Mouse (Mus musculus) c-Kit-negative CD71-positive TER-119-positive erythroid progenitor cells, embryonic 14.5 days (primary cell): ENCODE measurements around the gene Gsto2.

Source experiments
- DNase-seq: peaks from one replicate; pipeline ENCODE4 v3.0.0-alpha.2; 2013; ENCODE audit warnings: low read depth, low spot score

The Gsto2 gene

GRCm38 (mm10) chr19:47857957-47858942, 7.1 kb upstream of the Gsto2 start:
- no peak for DNase-seq

- no peak for DNase-seq
Observed at GRCm38 (mm10) chr19:47859180-47859579, 6.2 kb upstream of the Gsto2 start.

- no peak for DNase-seq
Observed at GRCm38 (mm10) chr19:47862581-47862980, 2.8 kb upstream of the Gsto2 start.

- DNase-seq: no peak
Observed at GRCm38 (mm10) chr19:47864051-47864450, 1.3 kb upstream of the Gsto2 start.

GRCm38 (mm10) chr19:47864721-47865120, 613 bp upstream of the Gsto2 start:
- no peak for DNase-seq

- DNase-seq: no peak
Observed at GRCm38 (mm10) chr19:47867628-47868175, 2.4 kb downstream of the Gsto2 start.

GRCm38 (mm10) chr19:47868951-47869350, 3.6 kb downstream of the Gsto2 start:
- no peak for DNase-seq

GRCm38 (mm10) chr19:47869516-47869915, 4.2 kb downstream of the Gsto2 start:
- DNase-seq: no peak

- DNase-seq: no peak
Observed at GRCm38 (mm10) chr19:47870102-47870666, 4.8 kb downstream of the Gsto2 start.

GRCm38 (mm10) chr19:47871515-47871914, 6.2 kb downstream of the Gsto2 start:
- no peak for DNase-seq

GRCm38 (mm10) chr19:47876252-47876651, 10.9 kb downstream of the Gsto2 start:
- DNase-seq: no peak

- no peak for DNase-seq
Observed at GRCm38 (mm10) chr19:47881538-47881937, 16.2 kb downstream of the Gsto2 start.

GRCm38 (mm10) chr19:47882151-47882881, 17.0 kb downstream of the Gsto2 start:
- peak; percentile 66 for DNase-seq

- DNase-seq: no peak
Observed at GRCm38 (mm10) chr19:47882882-47883254, 17.5 kb downstream of the Gsto2 start.

GRCm38 (mm10) chr19:47884296-47885085, 19.2 kb downstream of the Gsto2 start:
- DNase-seq: no peak

- DNase-seq: no peak
Observed at GRCm38 (mm10) chr19:47885191-47885743, 19.9 kb downstream of the Gsto2 start.

GRCm38 (mm10) chr19:47885886-47886285, 20.6 kb downstream of the Gsto2 start:
- no peak for DNase-seq

- DNase-seq: no peak
Observed at GRCm38 (mm10) chr19:47886617-47887016, 21.3 kb downstream of the Gsto2 start.

- DNase-seq: no peak
Observed at GRCm38 (mm10) chr19:47887417-47887816, 22.1 kb downstream of the Gsto2 start.

- no peak for DNase-seq
Observed at GRCm38 (mm10) chr19:47888037-47888436, 22.7 kb downstream of the Gsto2 start.
